Mouse (Mus musculus) CD4-positive naive resting alpha-beta T cell, adult 76 days (primary cell): ENCODE data around the gene Gm2897. TPM values are rescaled to one million over a fixed set of nuclear protein-coding genes. Genes with fewer than 3 reads are reported as not detected.

Experiments used
- total RNA-seq: library from RNA; stranded (reverse); gene quantifications from one replicate; pipeline ENCODE4 v1.2.4, GENCODE M21; 2023

Gm2897 gene
- total RNA-seq = not detected

GRCm38 (mm10) chr14:3048727-3049512 lies at the start of gene Gm2897:
Gene Gm2897, plus strand, starts transcription at chr14:3049285.

GRCm38 (mm10) chr14:3029702-3030101 lies 19.4 kb upstream of the Gm2897 start, which contains the start of gene Gm2888:
Gene Gm2888, plus strand, starts transcription at chr14:3030002.

Other genes with a start within 250 kb of the Gm2897 start
- not detected for gene Gm2888, start 19.3 kb upstream of the Gm2897 start, total RNA-seq
- gene Gm10340, start 84.7 kb downstream of the Gm2897 start, total RNA-seq = not detected
- not detected for gene Gm5795, start 139.0 kb downstream of the Gm2897 start, total RNA-seq
- gene D830030K20Rik, start 159.2 kb downstream of the Gm2897 start, total RNA-seq = not detected